Mouse (Mus musculus): ENCODE measurements around the gene Itpk1. TPM values are rescaled to one million over a fixed set of nuclear protein-coding genes. Genes with fewer than 3 reads are reported as not detected.

Itpk1 gene
- polyA plus RNA-seq, 1 experiment from 2014 or later = 40.6 TPM

GRCm38 (mm10) chr12:102621811-102622210 lies 82.9 kb downstream of the Itpk1 start:
- Histone ChIP-seq H3K4me3 (ENCODE audit: low read depth, low read length) (no peak overlapping the region), H3K4me2 (ENCODE audit: low read depth, low read length) (no peak overlapping the region), H3K9ac (replicated peaks; ENCODE audit: low read depth, low read length) (no peak overlapping the region), H3K4me1 (ENCODE audit: control insufficient read depth, insufficient read depth, low read length) (no peaks in the 10 kb centered on the region), H3K27me3 (ENCODE audit: control insufficient read depth, insufficient read depth, low read length) (no peaks in the 10 kb centered on the region), H3K27ac (ENCODE audit: low read depth, low read length) (no peak overlapping the region), H3K36me3 (ENCODE audit: control insufficient read depth, insufficient read depth, low read length) (no peaks in the 10 kb centered on the region), H3K9me3 (ENCODE audit: control insufficient read depth, low read length) (no peaks in the 10 kb centered on the region)
- ATAC-seq (ENCODE audit: low read depth) = no peak
- 96% methylated on average over 4 of the region's 4 CpGs for WGBS

DNA sequence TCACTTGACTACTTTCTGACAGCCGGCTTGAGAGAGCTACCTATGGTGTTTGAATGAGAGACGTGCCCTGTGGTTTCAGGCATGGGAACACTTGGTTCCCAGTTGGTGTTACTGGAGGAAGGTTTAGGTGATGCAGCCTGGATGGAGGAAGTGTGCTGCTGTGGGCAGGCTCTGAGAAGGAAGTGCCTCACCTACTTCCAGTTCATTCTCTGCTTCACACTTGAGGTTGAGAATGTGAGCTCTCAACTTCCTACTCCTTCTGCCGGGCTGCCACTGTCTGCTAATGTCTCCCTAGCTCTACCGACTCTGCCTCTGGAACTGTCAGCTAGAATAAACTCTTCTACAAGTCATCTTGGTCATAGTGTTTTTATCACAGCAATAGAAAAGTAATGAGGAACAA lies 83.5 kb downstream of the Itpk1 start:
- 96% methylated on average over 4 of the region's 4 CpGs for WGBS
- no peaks in the 10 kb centered on the region for H3K9me3 ChIP-seq (ENCODE audit: control insufficient read depth, low read length)
- ATAC-seq (ENCODE audit: low read depth) = no peak

GRCm38 (mm10) chr12:102619908-102620307 lies 84.8 kb downstream of the Itpk1 start:
- no peaks in the 10 kb centered on the region for H3K9me3 ChIP-seq (ENCODE audit: control insufficient read depth, low read length)
- WGBS = 48% methylated on average over 7 of the region's 7 CpGs
- H3K4me2 ChIP-seq (ENCODE audit: low read depth, low read length) = no peak overlapping the region
- H3K9ac ChIP-seq (replicated peaks; ENCODE audit: low read depth, low read length) = no peak overlapping the region
- no peaks in the 10 kb centered on the region for H3K4me1 ChIP-seq (ENCODE audit: control insufficient read depth, insufficient read depth, low read length)
- H3K27ac ChIP-seq (ENCODE audit: low read depth, low read length) = no peak overlapping the region
- H3K36me3 ChIP-seq (ENCODE audit: control insufficient read depth, insufficient read depth, low read length) = no peaks in the 10 kb centered on the region
- no peak overlapping the region for H3K4me3 ChIP-seq (ENCODE audit: low read depth, low read length)
- ATAC-seq (ENCODE audit: low read depth) = no peak
- H3K27me3 ChIP-seq (ENCODE audit: control insufficient read depth, insufficient read depth, low read length) = no peaks in the 10 kb centered on the region

More for the DNA sequence above, 83.5 kb downstream of the Itpk1 start:
- H3K4me3 ChIP-seq (ENCODE audit: low read depth, low read length) = no peak overlapping the region
- no peak overlapping the region for H3K9ac ChIP-seq (replicated peaks; ENCODE audit: low read depth, low read length)
- no peak overlapping the region for H3K27ac ChIP-seq (ENCODE audit: low read depth, low read length)
- no peaks in the 10 kb centered on the region for H3K4me1 ChIP-seq (ENCODE audit: control insufficient read depth, insufficient read depth, low read length)
- no peaks in the 10 kb centered on the region for H3K27me3 ChIP-seq (ENCODE audit: control insufficient read depth, insufficient read depth, low read length)
- H3K4me2 ChIP-seq (ENCODE audit: low read depth, low read length) = no peak overlapping the region
- no peaks in the 10 kb centered on the region for H3K36me3 ChIP-seq (ENCODE audit: control insufficient read depth, insufficient read depth, low read length)

DNA sequence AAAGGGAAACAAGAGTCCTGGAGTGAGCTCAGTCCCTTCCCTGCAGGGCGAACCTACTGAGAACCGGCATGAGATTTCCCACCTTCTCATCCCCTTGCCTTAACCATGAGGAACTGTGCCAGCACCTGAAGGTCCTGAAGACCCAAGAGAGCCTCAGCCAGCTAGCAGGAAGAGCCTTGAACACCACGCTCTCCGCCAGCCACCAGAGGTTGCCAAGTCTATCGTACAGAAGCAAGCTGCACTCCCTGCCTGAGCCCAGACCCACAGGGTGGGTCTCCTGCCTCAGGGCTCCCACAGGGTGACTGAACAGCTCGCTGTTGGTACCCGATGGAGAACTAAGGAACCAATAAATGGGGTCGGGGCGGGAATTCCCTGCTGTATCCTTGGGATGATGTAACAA lies 86.6 kb downstream of the Itpk1 start:
- Histone ChIP-seq H3K9me3 (ENCODE audit: control insufficient read depth, low read length) (no peaks in the 10 kb centered on the region), H3K4me3 (ENCODE audit: low read depth, low read length) (no peak overlapping the region), H3K9ac (replicated peaks; ENCODE audit: low read depth, low read length) (no peak overlapping the region), H3K36me3 (ENCODE audit: control insufficient read depth, insufficient read depth, low read length) (no peaks in the 10 kb centered on the region), H3K27ac (ENCODE audit: low read depth, low read length) (no peak overlapping the region), H3K27me3 (ENCODE audit: control insufficient read depth, insufficient read depth, low read length) (no peaks in the 10 kb centered on the region), H3K4me1 (ENCODE audit: control insufficient read depth, insufficient read depth, low read length) (no peaks in the 10 kb centered on the region), H3K4me2 (ENCODE audit: low read depth, low read length) (no peak overlapping the region)
- WGBS = 62% methylated on average over 9 of the region's 9 CpGs
- no peak for ATAC-seq (ENCODE audit: low read depth)

DNA sequence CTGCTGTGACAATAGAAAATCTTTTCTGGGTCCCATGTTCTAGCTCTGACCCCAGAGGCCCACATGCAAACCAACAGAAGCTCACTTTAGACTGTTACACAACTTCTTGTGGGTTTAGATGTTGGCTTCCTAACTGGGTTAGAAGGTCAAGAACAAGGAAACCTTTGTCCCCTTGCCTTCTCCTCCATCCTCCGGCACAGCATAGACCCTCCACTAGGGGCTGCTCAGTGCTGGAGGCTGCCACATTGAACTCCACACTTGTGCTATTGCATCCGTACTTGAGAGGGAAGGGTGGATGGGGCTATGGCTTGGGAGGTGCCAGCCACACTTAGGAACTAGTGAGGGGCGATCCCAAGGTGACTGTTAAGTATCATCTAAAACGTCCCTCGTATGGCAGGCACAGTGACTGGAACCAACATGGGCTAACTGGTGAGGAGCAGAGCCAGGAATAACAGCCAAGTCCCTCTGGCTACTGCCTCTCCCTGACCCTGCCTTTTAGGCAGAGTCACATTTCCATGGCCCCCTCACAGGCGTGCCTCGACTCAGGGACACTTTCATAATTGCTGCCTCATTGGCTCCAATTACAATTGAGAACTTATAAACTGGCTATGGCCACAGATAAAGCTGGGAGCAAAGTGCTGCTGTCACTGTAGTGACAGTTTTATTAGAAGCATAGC lies 87.7 kb downstream of the Itpk1 start:
- ATAC-seq (ENCODE audit: low read depth) = no peak
- no peaks in the 10 kb centered on the region for H3K36me3 ChIP-seq (ENCODE audit: control insufficient read depth, insufficient read depth, low read length)
- no peaks in the 10 kb centered on the region for H3K9me3 ChIP-seq (ENCODE audit: control insufficient read depth, low read length)
- no peaks in the 10 kb centered on the region; the same call in 1 of the 2 replicates for H3K4me1 ChIP-seq (ENCODE audit: control insufficient read depth, insufficient read depth, low read length)
- no peak overlapping the region for H3K9ac ChIP-seq (replicated peaks; ENCODE audit: low read depth, low read length)
- H3K4me3 ChIP-seq (ENCODE audit: low read depth, low read length) = no peak overlapping the region
- no peak overlapping the region for H3K4me2 ChIP-seq (ENCODE audit: low read depth, low read length)
- no peaks in the 10 kb centered on the region for H3K27me3 ChIP-seq (ENCODE audit: control insufficient read depth, insufficient read depth, low read length)
- no peak overlapping the region for H3K27ac ChIP-seq (ENCODE audit: low read depth, low read length)
- 61% methylated on average over 7 of the region's 7 CpGs for WGBS

DNA sequence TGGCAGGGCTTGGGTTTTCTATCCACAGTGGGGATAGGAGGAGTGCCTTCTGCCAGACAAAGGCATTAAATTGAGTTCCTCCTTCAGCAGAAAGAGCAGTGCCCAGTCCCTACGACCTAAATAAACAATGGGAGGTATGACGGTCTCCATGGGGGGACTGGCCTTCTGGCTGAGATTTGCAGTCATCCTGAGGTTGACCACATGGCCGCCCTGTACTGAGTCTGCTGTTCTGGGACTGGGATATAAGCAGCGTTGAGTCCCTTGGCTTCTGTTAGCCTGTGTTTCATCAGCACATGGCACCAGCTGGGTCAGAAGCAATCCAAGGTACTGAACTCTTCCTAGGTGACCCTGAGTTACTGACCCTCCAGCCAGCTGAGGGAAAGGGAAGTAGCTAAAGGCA lies 88.5 kb downstream of the Itpk1 start:
- 58% methylated on average over 4 of the region's 4 CpGs for WGBS
- Histone ChIP-seq H3K27me3 (ENCODE audit: control insufficient read depth, insufficient read depth, low read length) (no peaks in the 10 kb centered on the region), H3K4me3 (ENCODE audit: low read depth, low read length) (no peak overlapping the region), H3K9me3 (ENCODE audit: control insufficient read depth, low read length) (no peaks in the 10 kb centered on the region), H3K36me3 (ENCODE audit: control insufficient read depth, insufficient read depth, low read length) (no peaks in the 10 kb centered on the region), H3K9ac (replicated peaks; ENCODE audit: low read depth, low read length) (no peak overlapping the region), H3K4me2 (ENCODE audit: low read depth, low read length) (no peak overlapping the region), H3K4me1 (ENCODE audit: control insufficient read depth, insufficient read depth, low read length) (no peaks in the 10 kb centered on the region; the same call in 1 of the 2 replicates), H3K27ac (ENCODE audit: low read depth, low read length) (no peak overlapping the region)
- no peak for ATAC-seq (ENCODE audit: low read depth)

- no peak overlapping the region for H3K4me2 ChIP-seq (ENCODE audit: low read depth, low read length)
- no peak for ATAC-seq (ENCODE audit: low read depth)
- H3K36me3 ChIP-seq (ENCODE audit: control insufficient read depth, insufficient read depth, low read length) = no peaks in the 10 kb centered on the region
- H3K4me3 ChIP-seq (ENCODE audit: low read depth, low read length) = no peak overlapping the region
- no peak overlapping the region for H3K9ac ChIP-seq (replicated peaks; ENCODE audit: low read depth, low read length)
- peaks cover 2% of the 10 kb centered on the region; the same call in 1 of the 2 replicates for H3K4me1 ChIP-seq (ENCODE audit: control insufficient read depth, insufficient read depth, low read length)
- H3K9me3 ChIP-seq (ENCODE audit: control insufficient read depth, low read length) = no peaks in the 10 kb centered on the region
- no peak overlapping the region for H3K27ac ChIP-seq (ENCODE audit: low read depth, low read length)
- no peaks in the 10 kb centered on the region for H3K27me3 ChIP-seq (ENCODE audit: control insufficient read depth, insufficient read depth, low read length)
- WGBS = 87% methylated on average over 4 of the region's 4 CpGs
These were observed 91.3 kb downstream of the Itpk1 start for GRCm38 (mm10) chr12:102613411-102613810.

GRCm38 (mm10) chr12:102612431-102612830 lies 92.3 kb downstream of the Itpk1 start:
- 100% methylated on average over 1 of the region's 1 CpGs for WGBS

DNA sequence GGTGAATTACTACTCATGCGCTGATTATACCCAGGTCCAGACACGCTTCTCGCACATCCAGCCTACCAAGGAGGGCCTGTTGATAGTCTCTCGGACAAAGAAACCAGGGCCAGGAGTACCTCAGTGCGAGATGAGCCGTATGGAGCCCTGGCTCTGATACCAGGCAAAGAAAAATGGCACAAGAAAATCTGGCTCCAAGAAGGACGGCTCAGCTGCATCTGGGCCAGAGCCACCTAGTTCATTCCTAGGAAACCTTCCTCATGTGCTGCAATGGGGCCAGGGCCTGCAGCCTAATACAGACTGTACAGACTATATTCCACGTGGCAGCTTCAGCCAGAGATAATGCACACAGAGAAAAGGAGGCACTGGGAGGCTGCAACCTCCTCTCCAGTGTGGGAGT lies 93.8 kb downstream of the Itpk1 start:
- WGBS = 93% methylated on average over 8 of the region's 8 CpGs
- ATAC-seq (ENCODE audit: low read depth) = no peak

More at GRCm38 (mm10) chr12:102612431-102612830, 92.3 kb downstream of the Itpk1 start:
- Histone ChIP-seq H3K27ac (ENCODE audit: low read depth, low read length) (no peak overlapping the region), H3K9ac (replicated peaks; ENCODE audit: low read depth, low read length) (no peak overlapping the region), H3K9me3 (ENCODE audit: control insufficient read depth, low read length) (no peaks in the 10 kb centered on the region), H3K4me2 (ENCODE audit: low read depth, low read length) (no peak overlapping the region), H3K4me1 (ENCODE audit: control insufficient read depth, insufficient read depth, low read length) (peaks cover 5% of the 10 kb centered on the region; the same call in 1 of the 2 replicates), H3K4me3 (ENCODE audit: low read depth, low read length) (no peak overlapping the region), H3K36me3 (ENCODE audit: control insufficient read depth, insufficient read depth, low read length) (no peaks in the 10 kb centered on the region), H3K27me3 (ENCODE audit: control insufficient read depth, insufficient read depth, low read length) (no peaks in the 10 kb centered on the region)
- ATAC-seq (ENCODE audit: low read depth) = no peak

More for the DNA sequence above, 93.8 kb downstream of the Itpk1 start:
- Histone ChIP-seq H3K27me3 (ENCODE audit: control insufficient read depth, insufficient read depth, low read length) (no peaks in the 10 kb centered on the region), H3K4me3 (ENCODE audit: low read depth, low read length) (no peak overlapping the region), H3K9ac (replicated peaks; ENCODE audit: low read depth, low read length) (no peak overlapping the region), H3K9me3 (ENCODE audit: control insufficient read depth, low read length) (no peaks in the 10 kb centered on the region), H3K4me1 (ENCODE audit: control insufficient read depth, insufficient read depth, low read length) (peaks cover 5% of the 10 kb centered on the region; the same call in 1 of the 2 replicates), H3K36me3 (ENCODE audit: control insufficient read depth, insufficient read depth, low read length) (no peaks in the 10 kb centered on the region), H3K4me2 (ENCODE audit: low read depth, low read length) (no peak overlapping the region), H3K27ac (ENCODE audit: low read depth, low read length) (no peak overlapping the region)

Data from neural tube, embryonic 14.5 days (tissue).